Mouse (Mus musculus) telencephalon, adult 2 months (tissue): ENCODE data around the gene Pagr1a.

Experiments used
- DNase-seq: peaks from one replicate; pipeline ENCODE4 v3.0.0-alpha.2; 2011; ENCODE audit warnings: low read depth, low spot score

Pagr1a gene

GRCm38 (mm10) chr7:127020901-127021562 lies 3.9 kb upstream of the Pagr1a start, which contains the start of the genes Gm42742 and Prrt2:
Gm42742 (minus strand) TSS chr7:127021097.
Prrt2 (minus strand) TSS chr7:127021211.
- DNase-seq, result no peak

DNA sequence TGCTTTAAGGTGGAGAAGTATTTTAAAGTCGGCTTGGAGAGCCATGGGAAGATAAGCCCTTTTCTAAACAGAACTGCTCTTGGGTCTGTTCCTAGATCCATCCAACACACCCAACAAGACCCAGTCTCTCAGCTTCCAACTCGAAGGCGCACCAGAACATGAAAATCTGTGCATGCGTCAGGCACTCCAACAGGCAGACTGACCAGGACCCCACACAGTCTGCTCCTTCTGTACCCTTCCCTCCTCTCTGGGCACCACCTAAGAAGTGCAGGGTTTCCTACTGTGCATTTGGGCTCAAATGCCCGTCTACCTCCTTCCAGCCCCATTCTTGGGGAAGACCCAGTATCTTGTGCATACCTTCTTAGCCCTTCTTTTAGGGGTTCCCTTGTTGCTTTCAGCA lies 3.3 kb upstream of the Pagr1a start:
- DNase-seq, result no peak

DNA sequence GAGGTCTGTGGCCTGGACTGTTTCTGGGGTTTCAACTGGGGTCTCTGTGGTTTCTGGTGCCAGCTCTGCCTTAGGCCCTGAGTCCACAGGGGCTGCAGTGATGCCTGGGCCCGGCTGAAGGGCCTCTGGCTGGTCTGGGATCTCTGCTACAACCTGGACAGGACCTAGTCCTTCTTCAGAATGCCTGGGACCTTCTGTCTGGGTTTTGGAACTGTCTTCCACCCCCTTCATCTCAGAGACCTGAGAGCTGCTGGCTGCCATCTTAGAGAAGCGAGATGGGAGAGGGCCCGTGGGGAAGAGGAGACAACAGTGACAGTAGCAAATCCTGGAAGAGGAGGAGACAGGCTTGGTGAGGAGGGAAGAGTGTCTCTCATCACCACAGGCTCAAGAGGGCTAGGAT lies 2.9 kb upstream of the Pagr1a start:
- no peak for DNase-seq

GRCm38 (mm10) chr7:127019306-127019960 lies 2.3 kb upstream of the Pagr1a start:
- DNase-seq, result no peak

- DNase-seq, result no peak
Observed at GRCm38 (mm10) chr7:127018416-127019305, 1.5 kb upstream of the Pagr1a start.

- no peak for DNase-seq
Observed at GRCm38 (mm10) chr7:127017950-127018345, 796 bp upstream of the Pagr1a start.

DNA sequence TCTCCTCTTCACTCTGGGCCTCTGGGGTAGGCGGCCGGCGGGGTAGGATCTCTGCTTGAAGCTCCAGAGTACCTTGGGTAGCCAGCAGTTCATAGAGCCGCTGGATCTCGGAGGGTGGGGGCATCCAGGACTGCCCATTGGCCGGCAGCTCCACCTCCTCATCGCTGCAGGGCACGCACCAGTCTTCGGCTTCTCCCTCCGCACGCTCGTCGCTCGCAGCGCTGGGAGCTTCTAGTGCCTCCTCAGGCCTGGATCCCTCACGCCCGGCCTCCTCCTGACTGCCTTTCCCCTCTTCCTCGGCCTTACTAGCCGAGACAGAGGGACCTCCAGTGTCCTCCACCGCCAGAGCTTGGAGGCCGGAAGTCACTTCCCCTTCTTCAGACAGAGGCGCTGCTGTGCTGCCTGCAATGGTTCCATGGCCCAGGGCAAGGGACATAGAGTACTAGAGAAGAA lies 640 bp downstream of the Pagr1a start:
- no peak for DNase-seq

DNA sequence TGATC lies 869 bp downstream of the Pagr1a start, which contains the start of gene Pagr1b:
Gene Pagr1b (minus strand): TSS at position 4 of the 5 bp plus-strand sequence.
- DNase-seq, result no peak

- DNase-seq, result no peak
Observed at GRCm38 (mm10) chr7:127016081-127016480, 1.1 kb downstream of the Pagr1a start.

DNA sequence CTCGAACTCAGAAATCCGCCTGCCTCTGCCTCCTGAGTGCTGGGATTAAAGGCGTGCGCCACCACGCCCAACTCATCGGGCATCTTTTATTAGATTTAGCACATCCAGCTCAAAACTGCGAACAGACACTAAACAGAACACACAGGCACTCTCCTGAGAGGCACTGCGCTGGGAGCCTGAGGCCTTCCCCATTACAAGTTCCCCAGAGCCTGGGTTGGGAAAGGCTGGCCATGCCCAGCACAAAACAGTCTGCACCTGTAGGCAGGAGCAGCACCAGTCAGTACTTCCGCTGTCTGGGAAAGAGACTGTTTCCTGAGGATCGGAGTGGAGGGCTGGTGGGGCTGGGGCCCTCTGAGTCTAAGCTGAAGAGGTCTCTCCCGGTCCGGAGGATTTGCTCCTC lies 2.2 kb downstream of the Pagr1a start:
- DNase-seq, result no peak

DNA sequence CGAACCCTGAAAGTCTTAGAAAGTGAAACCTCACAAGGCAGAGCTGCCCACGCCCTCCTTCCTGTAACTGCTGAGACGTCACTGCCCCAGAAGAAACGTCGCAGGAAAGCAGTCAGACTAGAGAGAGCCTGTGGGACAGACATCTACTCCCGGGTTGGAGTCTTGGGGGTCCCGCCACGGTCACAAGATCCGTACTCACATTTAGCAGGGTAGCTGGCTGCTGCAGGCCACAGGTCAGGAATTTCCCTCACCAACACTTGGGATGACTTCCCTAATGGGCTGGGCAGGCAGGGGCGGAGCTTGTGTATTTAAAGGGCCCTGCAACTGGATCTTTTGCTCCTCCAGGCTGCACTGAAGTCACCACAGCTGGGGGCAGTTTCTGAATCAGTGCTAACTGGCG lies 2.8 kb downstream of the Pagr1a start, which contains the start of gene Mvp:
Gene Mvp (minus strand): TSS at position 302 of the 400 bp plus-strand sequence.
- DNase-seq, result no peak

- no peak for DNase-seq
Observed at GRCm38 (mm10) chr7:127013385-127013784, 3.8 kb downstream of the Pagr1a start.

- no peak for DNase-seq
Observed at GRCm38 (mm10) chr7:127012845-127013244, 4.3 kb downstream of the Pagr1a start.

- no peak for DNase-seq
Observed at GRCm38 (mm10) chr7:127012374-127012773, 4.8 kb downstream of the Pagr1a start.

DNA sequence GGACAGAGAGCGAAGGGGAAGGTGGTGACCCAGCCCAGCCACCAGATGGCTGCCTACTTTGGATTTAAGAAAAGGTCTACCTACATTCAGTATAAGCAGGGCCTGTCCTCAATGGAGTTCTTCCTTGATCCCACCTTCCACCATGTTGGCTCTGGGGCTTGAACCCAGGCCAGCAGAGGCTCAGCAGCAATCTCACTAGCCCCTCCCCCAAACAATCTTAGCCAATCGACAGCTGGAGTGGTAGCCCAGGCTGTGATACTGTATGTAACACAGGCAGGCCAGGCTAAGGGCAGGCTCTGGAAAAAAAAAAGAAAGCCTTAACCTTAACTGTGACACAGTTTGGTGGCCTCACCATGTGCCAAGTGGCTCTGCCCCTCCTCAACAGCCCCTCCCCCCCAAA lies 5.4 kb downstream of the Pagr1a start:
- DNase-seq, result no peak

DNA sequence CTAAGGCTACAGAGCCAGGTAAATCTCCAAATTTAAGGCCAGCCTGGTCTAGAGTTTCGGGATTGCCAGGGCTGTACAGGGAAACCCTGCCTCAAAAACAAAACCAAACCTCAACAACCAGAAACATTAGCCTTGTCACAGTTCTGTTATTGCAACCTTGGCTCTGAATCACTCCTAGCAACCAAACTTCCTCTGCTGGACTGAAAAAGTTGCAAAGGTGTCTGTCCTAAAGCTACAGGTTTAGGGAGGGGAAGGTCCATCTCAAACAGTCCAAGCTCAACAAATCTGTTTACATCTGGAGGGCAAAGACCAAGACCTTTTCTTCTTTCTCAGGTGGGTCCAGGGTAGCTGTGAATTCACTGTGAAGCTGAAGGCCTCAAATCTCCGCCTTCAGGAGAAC lies 6.1 kb downstream of the Pagr1a start:
- no peak for DNase-seq

DNA sequence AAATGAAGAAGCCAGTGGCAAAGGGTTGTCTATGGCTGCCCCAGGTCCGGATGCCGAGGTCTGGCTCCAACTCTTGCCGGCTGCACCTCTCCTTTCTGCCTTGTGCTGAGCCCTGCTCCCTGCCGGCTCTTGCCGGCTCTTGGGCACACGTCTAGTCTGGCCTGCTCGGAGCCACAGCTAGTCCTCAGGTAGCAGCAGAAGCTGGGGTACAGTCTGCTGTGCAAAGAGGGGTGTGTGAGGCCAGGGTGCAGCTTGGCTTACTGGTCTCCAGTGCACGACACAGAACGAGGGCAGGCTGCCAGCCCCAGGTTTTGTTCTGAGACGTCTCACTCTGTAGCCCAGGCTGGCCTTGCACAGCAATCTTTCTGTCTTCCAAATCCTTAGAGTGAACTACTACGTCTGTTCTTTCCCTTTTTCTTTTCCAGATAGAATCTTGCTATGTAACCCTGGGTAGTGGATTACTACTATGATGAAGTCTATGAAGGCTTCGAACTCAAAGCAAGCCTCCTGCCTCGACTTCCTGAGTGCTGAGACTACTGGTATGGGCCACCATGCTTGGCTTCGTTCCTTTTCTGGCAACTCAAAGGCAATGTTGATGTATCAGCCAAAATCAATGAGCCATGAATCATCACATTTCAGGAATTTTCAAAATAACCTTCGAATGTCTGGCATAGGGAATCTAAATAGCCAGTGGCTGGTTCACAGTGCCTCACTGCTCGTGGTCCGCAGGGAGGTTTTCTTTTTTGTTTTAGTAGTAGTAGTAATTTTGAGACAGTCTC lies 7.7 kb downstream of the Pagr1a start:
- no peak for DNase-seq

GRCm38 (mm10) chr7:127008239-127009019 lies 8.7 kb downstream of the Pagr1a start:
- DNase-seq, result peak; percentile 87

- no peak for DNase-seq
Observed at GRCm38 (mm10) chr7:127007313-127008024, 9.7 kb downstream of the Pagr1a start.

DNA sequence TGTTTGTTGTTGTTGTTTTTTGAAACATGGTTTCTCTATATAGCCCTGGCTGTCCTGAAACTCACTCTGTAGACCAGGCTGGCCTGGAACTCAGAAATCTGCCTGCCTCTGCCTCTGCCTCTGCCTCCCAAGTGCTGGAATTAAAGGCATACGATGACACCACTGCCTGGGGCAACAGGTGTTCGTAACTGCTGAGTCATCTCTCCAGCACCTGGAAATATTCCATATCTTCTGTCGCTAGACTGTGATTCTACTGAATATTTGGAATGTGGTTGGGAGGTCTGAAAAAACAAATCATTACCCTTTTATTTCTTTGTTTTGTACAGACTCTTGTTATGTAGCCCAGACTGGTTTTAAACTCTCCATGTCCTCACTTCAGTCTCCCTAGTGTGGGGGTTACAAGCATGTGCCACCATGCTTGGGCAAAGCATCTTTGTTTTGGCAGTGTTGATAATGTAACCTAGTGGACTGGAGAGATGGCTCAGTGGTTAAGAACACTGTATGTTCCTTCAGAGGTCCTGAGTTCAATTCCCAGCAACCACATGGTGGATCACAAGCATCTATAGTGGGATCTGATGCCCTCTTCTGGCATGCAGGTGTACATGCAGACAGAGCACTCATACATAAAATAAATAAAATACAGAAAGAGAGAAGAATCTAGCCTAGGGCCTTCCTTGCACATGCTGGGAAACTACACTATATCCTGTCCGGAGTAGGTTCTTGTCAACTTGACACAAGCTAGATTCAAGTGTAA lies 12.9 kb downstream of the Pagr1a start:
- DNase-seq, result no peak
